Mouse (Mus musculus) ovary, adult 2 months (tissue): ENCODE results near the gene Foxn4. TPM values are rescaled to one million over a fixed set of nuclear protein-coding genes. Genes with fewer than 3 reads are reported as not detected.

ENCODE experiments used
- polyA plus RNA-seq: library from polyadenylated mRNA; depleted of rRNA; stranded (reverse); fragments of >200 nt; gene quantifications from 2 replicates; pipeline ENCODE4 v1.2.3, GENCODE M21; 2012; rRNA removed

Gene Foxn4
- polyA plus RNA-seq = 0.92 and 2.1 TPM in 2 replicates

GRCm38 (mm10) chr5:114273693-114274402 is at the start of gene Foxn4:
TSS of gene Foxn4 (minus strand) at chr5:114273807.

GRCm38 (mm10) chr5:114288874-114289273 is 15.3 kb upstream of the Foxn4 start, which contains the start of gene Myo1h:
TSS of gene Myo1h (plus strand) at chr5:114289166.

Other genes starting within 250 kb of the Foxn4 start
- 27.5 and 40.6 TPM in 2 replicates for gene Usp30, start 208.3 kb downstream of the Foxn4 start, polyA plus RNA-seq
- 0.13 and 0.20 TPM in 2 replicates for gene Svop, start 182.2 kb downstream of the Foxn4 start, polyA plus RNA-seq
- gene Alkbh2, start 145.6 kb downstream of the Foxn4 start, polyA plus RNA-seq = 15.4 and 19.7 TPM in 2 replicates
- gene Ung, start 143.4 kb downstream of the Foxn4 start, polyA plus RNA-seq = 19.1 and 26.7 TPM in 2 replicates
- gene Acacb, start 127.3 kb downstream of the Foxn4 start, polyA plus RNA-seq = 30.3 and 32.6 TPM in 2 replicates
- 1.1 and 2.1 TPM in 2 replicates for gene Myo1h, start 15.4 kb upstream of the Foxn4 start, polyA plus RNA-seq
- 123 and 135 TPM in 2 replicates for gene Kctd10, start 106.7 kb upstream of the Foxn4 start, polyA plus RNA-seq
- gene Ube3b, start 106.8 kb upstream of the Foxn4 start, polyA plus RNA-seq = 90.5 and 103 TPM in 2 replicates
- 20.7 and 21.7 TPM in 2 replicates for gene Mmab, start 170.3 kb upstream of the Foxn4 start, polyA plus RNA-seq
- gene Mvk, start 170.5 kb upstream of the Foxn4 start, polyA plus RNA-seq = 57.3 and 65.5 TPM in 2 replicates